Mouse (Mus musculus): ENCODE measurements at regions not wholly inside any gene's neighbourhood (a gene's known extent, or its start where the extent isn't known, plus 50 kb on each side); places are given as distances from the start of the nearest gene placed in this dataset.

GRCm38 (mm10) chr3:21768081-21768480 lies 308.4 kb upstream of the Tbl1xr1 start:
- no peak for TF ChIP-seq CTCF (IDR thresholded peaks at IDR 0.05; ENCODE audit: borderline replicate concordance, insufficient read depth, low read depth, low read length)
- no peak for TF ChIP-seq POLR2A (IDR thresholded peaks at IDR 0.05; ENCODE audit: borderline replicate concordance, insufficient read depth, low read length)
